Mouse (Mus musculus) activated CD4-positive, CD25-positive, alpha-beta regulatory T cell, adult 4 months (primary cell): Measurements from ENCODE around the gene Selenbp1. TPM values are rescaled to one million over a fixed set of nuclear protein-coding genes. Genes with fewer than 3 reads are reported as not detected.

Experiments used
- ATAC-seq: one replicate; pipeline ENCODE4 v1.8.0; 2017
- polyA plus RNA-seq, 2 experiments: library from polyadenylated mRNA; unstranded; fragments of 100-300 nt; shearing (Covaris generic); gene quantifications; one replicate each; pipeline ENCODE4 v1.2.1; 2017

The Selenbp1 gene
- polyA plus RNA-seq, 2 experiments from 2014 or later = 4.5 to 4.6 TPM

DNA sequence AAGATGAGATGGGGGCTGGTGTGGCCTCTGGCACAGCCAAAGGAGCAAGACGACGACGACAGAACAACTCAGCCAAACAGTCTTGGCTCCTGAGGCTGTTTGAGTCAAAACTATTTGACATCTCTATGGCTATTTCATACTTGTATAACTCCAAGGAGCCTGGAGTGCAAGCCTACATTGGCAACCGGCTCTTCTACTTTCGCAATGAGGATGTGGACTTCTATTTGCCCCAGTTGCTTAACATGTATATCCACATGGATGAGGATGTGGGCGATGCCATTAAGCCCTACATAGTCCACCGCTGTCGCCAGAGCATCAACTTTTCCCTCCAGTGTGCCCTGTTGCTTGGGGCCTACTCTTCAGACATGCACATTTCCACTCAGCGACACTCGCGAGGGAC, 51.5 kb downstream of the Selenbp1 start:
- no peak for ATAC-seq

DNA sequence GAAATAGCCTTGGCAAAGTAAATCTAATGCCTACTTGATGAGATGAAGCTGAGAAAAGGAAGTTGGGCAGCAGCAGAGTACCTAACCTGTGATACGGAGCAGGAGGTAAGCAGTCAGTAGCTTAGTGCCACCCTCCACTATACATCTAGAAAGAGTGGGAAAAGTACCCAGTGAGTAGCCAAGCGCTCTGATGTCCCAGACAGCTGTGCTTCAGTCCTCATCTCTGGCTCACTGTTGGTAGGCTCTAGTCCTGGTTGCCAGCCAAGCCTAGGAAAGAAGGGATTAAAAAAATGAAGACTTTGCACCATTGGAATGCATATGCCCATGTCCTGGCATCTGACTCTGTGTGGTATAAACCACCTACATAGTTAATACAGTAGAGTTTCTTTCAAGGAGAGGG, 52.7 kb downstream of the Selenbp1 start:
- ATAC-seq = no peak

DNA sequence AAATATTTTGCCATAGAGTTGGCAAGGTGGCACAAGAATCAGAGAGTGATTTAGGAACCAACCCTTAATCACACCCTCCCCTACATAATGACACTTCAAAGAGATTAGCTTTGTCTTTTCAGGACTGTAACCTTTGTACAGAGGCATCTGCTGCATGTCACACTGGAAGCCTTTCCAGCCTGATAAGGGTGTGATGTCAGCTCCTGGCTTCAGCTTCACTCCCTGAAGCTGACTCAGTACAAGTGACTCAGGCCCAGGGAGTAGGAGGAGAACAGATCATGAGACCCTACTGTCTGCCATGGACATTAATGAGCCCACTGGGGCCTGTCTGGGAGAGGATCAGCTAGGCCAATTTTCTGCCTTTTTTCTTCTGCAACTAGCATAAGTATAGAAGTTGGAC, 54.7 kb downstream of the Selenbp1 start:
- no peak for ATAC-seq

DNA sequence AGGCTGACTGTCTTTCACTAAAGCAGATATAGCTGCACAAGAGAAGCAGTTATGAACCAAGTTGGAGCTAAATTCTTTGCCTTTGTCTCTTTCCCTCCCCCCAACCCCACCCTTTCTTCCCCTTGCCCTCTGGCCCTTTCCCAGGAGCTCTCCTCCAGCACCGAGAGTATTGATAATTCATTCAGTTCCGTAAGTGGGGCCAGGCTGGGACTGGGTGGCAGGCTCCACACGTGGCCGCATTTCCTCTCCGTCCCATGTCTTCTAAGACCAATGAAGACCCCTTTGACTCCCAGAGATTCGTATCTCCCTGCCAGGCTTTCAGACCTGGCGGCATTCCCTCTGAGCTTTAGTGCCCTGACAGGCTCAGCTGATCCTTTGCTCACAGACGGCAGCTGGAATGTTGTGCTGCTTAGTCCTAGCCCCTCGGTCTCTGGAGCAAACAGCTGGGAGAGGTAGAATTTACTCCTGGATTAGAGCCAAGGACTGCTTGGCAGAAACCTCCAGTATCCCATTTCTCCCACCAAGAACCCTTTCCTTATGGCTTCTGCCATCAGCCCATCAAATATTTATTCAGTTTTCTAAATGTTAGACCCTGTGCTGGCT, 56.4 kb downstream of the Selenbp1 start:
- no peak for ATAC-seq

Other genes starting within 250 kb of the Selenbp1 start
- gene Selenbp2, start 239.5 kb upstream of the Selenbp1 start, polyA plus RNA-seq = not detected
- gene Cgn, start 146.6 kb upstream of the Selenbp1 start, polyA plus RNA-seq = not detected
- 10 to 100 TPM; 13.0 to 15.3 TPM for gene Pogz, start 95.5 kb upstream of the Selenbp1 start, polyA plus RNA-seq
- gene Psmb4, start 46.1 kb upstream of the Selenbp1 start, polyA plus RNA-seq = 100 to 1,000 TPM; 148 to 197 TPM
- gene Rfx5, start 21.0 kb downstream of the Selenbp1 start, polyA plus RNA-seq = 10 to 100 TPM in 1 of 2 experiments, 1 to 10 TPM in 1; 10.0 to 12.3 TPM
- 10 to 100 TPM in 1 of 2 experiments, 1 to 10 TPM in 1; 9.5 to 10.9 TPM for gene Pi4kb, start 41.7 kb downstream of the Selenbp1 start, polyA plus RNA-seq
- 10 to 100 TPM; 11.7 to 14.0 TPM for gene Zfp687, start 82.4 kb downstream of the Selenbp1 start, polyA plus RNA-seq
- gene Psmd4, start 109.6 kb downstream of the Selenbp1 start, polyA plus RNA-seq = 100 to 1,000 TPM; 163 to 246 TPM
- 10 to 100 TPM; 15.5 to 21.5 TPM for gene Pip5k1a, start 173.9 kb downstream of the Selenbp1 start, polyA plus RNA-seq
- gene Vps72, start 178.0 kb downstream of the Selenbp1 start, polyA plus RNA-seq = 10 to 100 TPM; 64.5 to 64.8 TPM
- gene Tmod4, start 191.4 kb downstream of the Selenbp1 start, polyA plus RNA-seq = 1 to 10 TPM; 2.5 to 3.7 TPM
- 10 to 100 TPM; 67.2 to 99.2 TPM for gene Scnm1, start 201.0 kb downstream of the Selenbp1 start, polyA plus RNA-seq
- 10 to 100 TPM; 21.1 to 22.9 TPM for gene Lysmd1, start 201.0 kb downstream of the Selenbp1 start, polyA plus RNA-seq
- gene Tnfaip8l2, start 209.3 kb downstream of the Selenbp1 start, polyA plus RNA-seq = 100 to 1,000 TPM; 216 to 232 TPM
- gene Sema6c, start 227.4 kb downstream of the Selenbp1 start, polyA plus RNA-seq = not detected